Mouse (Mus musculus) stomach, embryonic 15.5 days (tissue): ENCODE data around the gene Cryba4. TPM values are rescaled to one million over a fixed set of nuclear protein-coding genes. Genes with fewer than 3 reads are reported as not detected.
A peak's percentile ranks its signal among the peaks of the same experiment; 100 is the strongest.

Experiments
- ATAC-seq: fragments of 200-750 bp; cut with Nextera tagmentation; 2 replicates; pipeline ENCODE4 v1.8.0; 2017; ENCODE audit warnings: low read depth, moderate number of reproducible peaks, moderate TSS enrichment; ENCODE audit not compliant: insufficient read depth, low FRiP score
- H3K27ac ChIP-seq: fragments of 300-500 bp; sonication (generic); 2 replicates; pipeline ENCODE4 v1.5.1; 2015; ENCODE audit warnings: mild to moderate bottlenecking, inconsistent platforms
- H3K27me3 ChIP-seq: fragments of 300-500 bp; sonication (generic); replicated peaks from 2 replicates; pipeline ENCODE4 v1.6.1; 2015; ENCODE audit warnings: inconsistent platforms
- H3K36me3 ChIP-seq: fragments of 300-500 bp; sonication (generic); 2 replicates; pipeline ENCODE4 v1.6.1; 2015; ENCODE audit warnings: inconsistent platforms
- H3K4me1 ChIP-seq: fragments of 300-500 bp; sonication (generic); 2 replicates; pipeline ENCODE4 v1.6.1; 2015; ENCODE audit warnings: inconsistent platforms
- H3K4me2 ChIP-seq: fragments of 300-500 bp; sonication (generic); 2 replicates; pipeline ENCODE4 v1.6.1; 2015; ENCODE audit warnings: mild to moderate bottlenecking, inconsistent platforms
- H3K4me3 ChIP-seq: fragments of 300-500 bp; sonication (generic); replicated peaks from 2 replicates; pipeline ENCODE4 v1.5.1; 2015; ENCODE audit warnings: inconsistent platforms
- H3K9ac ChIP-seq: fragments of 300-500 bp; sonication (generic); 2 replicates; pipeline ENCODE4 v1.6.1; 2015; ENCODE audit warnings: inconsistent platforms
- H3K9me3 ChIP-seq: fragments of 300-500 bp; sonication (generic); 2 replicates; pipeline ENCODE4 v1.6.1; 2016; ENCODE audit warnings: inconsistent platforms
- WGBS: fragments of 180-500 bp; shearing (Covaris S2); methylation state at CpG from one replicate; pipeline ENCODE4 v1.1.7; 2015; 5-methylcytosine and 5-hydroxymethylcytosine counted together
- polyA plus RNA-seq: library from polyadenylated mRNA; unstranded; fragments of >200 nt; fragmentation: Nextera tagmentation; extraction: Ambion mirVana; gene quantifications from 2 replicates; pipeline ENCODE4 v1.2.1, GENCODE M21; 2015

Cryba4 gene
- polyA plus RNA-seq, 1 experiment from 2014 or later: 1.7 TPM

DNA sequence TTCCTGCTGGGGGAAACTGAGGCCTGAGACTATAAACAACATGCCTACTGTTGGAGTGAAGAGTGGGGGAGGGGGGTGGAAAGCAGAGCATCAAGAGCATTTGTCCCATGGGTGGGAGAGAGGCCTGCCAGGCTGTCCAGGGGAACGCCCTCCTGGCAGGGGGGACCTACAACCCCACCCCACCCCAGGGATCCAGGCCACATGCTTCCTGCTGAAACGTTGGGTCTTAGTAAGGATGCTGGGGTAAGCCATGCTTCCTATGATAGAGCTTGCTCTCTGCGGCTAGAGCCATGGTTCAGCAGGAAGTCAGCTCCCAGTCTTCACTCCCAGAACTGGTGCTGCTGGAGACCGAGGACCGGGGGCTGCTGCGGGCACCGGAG, 31.9 kb upstream of the Cryba4 start:
- H3K4me3 ChIP-seq: no peak overlapping the region
- H3K27me3 ChIP-seq: no peaks in the 10 kb centered on the region
- no peaks in the 10 kb centered on the region for H3K36me3 ChIP-seq
- ATAC-seq: no peak
- 69% methylated on average over 7 of the region's 7 CpGs for WGBS
- H3K9ac ChIP-seq: no peak overlapping the region
- peaks cover 39% of the 10 kb centered on the region for H3K4me1 ChIP-seq
- peak overlapping the region; percentile 14; the same call in 1 of the 2 replicates for H3K27ac ChIP-seq
- no peaks in the 10 kb centered on the region for H3K9me3 ChIP-seq
- H3K4me2 ChIP-seq: no peak overlapping the region

DNA sequence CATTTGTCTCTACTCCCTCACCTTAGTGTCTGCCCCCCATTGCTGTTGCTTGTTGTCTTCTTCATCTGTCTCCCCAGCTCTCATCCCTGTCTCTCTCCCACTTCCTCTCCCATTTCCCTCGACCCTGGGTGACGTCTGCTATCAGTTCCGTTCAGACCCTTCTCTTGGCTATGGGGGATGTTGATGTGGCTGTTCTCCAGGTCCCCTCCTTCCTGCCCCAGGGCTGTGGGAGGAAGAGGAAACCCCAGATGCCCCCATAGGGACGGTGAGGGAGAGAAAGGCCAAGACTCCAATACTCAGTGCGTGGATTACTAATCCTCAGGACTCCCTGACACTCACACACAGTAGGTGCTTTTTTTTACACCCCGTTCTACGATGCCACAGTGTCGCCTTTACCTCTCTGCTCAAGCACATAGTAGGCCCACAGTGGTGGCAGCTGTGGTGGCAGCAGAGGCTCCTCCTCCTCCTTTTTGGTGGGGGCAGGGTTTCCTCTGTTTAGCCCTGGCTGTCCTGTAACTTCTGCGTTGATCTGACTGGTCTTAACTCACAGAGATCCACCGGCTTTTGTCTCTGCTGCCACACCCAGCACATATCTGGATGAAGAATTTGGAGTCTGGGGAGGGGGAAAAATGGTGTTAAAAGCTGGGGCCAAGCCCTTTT, 31.4 kb upstream of the Cryba4 start:
- peak overlapping the region; percentile 61; the same call in 1 of the 2 replicates for H3K27ac ChIP-seq
- no peak overlapping the region for H3K4me2 ChIP-seq
- H3K4me1 ChIP-seq: peaks cover 42% of the 10 kb centered on the region
- no peaks in the 10 kb centered on the region for H3K27me3 ChIP-seq
- no peak overlapping the region for H3K9ac ChIP-seq
- H3K9me3 ChIP-seq: no peaks in the 10 kb centered on the region
- 60% methylated on average over 10 of the region's 10 CpGs for WGBS
- H3K4me3 ChIP-seq: no peak overlapping the region
- ATAC-seq: no peak
- no peaks in the 10 kb centered on the region for H3K36me3 ChIP-seq

DNA sequence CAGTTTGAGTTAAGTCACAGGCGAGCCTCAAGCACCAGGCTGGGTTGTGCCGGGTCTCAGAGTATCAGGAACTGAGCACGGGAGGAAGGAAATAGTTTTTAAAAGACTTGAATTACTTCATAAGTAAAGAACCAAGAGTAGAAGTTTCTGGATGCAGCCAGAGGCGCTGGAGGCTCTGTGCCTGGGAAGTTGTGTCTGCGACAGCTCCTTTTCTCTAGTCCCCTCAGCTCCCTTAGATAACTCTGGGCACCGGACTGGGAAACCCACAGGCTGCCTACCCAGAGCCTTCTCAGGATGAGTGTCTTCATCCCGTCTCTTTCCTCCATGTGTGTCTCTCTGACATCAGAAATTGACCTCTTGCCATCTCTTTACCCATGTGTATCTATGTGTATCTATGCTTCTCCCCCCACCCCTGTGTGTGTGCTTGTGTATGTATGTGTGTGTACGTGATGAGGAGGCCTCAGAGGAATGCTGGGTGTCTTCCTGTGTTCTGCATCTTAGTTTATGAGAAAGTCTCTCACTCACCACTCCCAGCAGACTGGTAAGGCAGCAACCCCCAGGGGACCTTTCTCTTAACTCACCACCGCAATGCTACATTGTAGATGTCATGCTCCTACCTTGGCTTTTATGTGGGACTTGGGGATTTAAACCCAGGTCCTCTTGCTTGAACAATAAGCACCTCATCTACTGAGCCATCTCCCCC, 30.6 kb upstream of the Cryba4 start:
- Histone ChIP-seq H3K4me2 (peak overlapping the region; percentile 5; the same call in 1 of the 2 replicates), H3K4me3 (no peak overlapping the region), H3K36me3 (no peaks in the 10 kb centered on the region), H3K9ac (no peak overlapping the region), H3K27ac (peak overlapping the region; percentile 61; the same call in 1 of the 2 replicates), H3K27me3 (no peaks in the 10 kb centered on the region), H3K4me1 (peaks cover 41% of the 10 kb centered on the region), H3K9me3 (no peaks in the 10 kb centered on the region)
- no peak for ATAC-seq
- WGBS: 70% methylated on average over 9 of the region's 9 CpGs

- Histone ChIP-seq H3K9me3 (no peaks in the 10 kb centered on the region), H3K27ac (peak overlapping the region; percentile 61), H3K4me3 (no peak overlapping the region), H3K36me3 (no peaks in the 10 kb centered on the region), H3K9ac (no peak overlapping the region), H3K4me2 (no peak overlapping the region; the same call in 1 of the 2 replicates), H3K27me3 (no peaks in the 10 kb centered on the region), H3K4me1 (peaks cover 40% of the 10 kb centered on the region)
- ATAC-seq: no peak
- 58% methylated on average over 6 of the region's 6 CpGs for WGBS
Measured at GRCm38 (mm10) chr5:112282123-112282779, 29.9 kb upstream of the Cryba4 start.

- Histone ChIP-seq H3K27ac (no peak overlapping the region; the same call in 1 of the 2 replicates), H3K4me1 (peaks cover 39% of the 10 kb centered on the region)
- WGBS: 73% methylated on average over 4 of the region's 4 CpGs
Measured at GRCm38 (mm10) chr5:112281676-112282075, 29.4 kb upstream of the Cryba4 start.

DNA sequence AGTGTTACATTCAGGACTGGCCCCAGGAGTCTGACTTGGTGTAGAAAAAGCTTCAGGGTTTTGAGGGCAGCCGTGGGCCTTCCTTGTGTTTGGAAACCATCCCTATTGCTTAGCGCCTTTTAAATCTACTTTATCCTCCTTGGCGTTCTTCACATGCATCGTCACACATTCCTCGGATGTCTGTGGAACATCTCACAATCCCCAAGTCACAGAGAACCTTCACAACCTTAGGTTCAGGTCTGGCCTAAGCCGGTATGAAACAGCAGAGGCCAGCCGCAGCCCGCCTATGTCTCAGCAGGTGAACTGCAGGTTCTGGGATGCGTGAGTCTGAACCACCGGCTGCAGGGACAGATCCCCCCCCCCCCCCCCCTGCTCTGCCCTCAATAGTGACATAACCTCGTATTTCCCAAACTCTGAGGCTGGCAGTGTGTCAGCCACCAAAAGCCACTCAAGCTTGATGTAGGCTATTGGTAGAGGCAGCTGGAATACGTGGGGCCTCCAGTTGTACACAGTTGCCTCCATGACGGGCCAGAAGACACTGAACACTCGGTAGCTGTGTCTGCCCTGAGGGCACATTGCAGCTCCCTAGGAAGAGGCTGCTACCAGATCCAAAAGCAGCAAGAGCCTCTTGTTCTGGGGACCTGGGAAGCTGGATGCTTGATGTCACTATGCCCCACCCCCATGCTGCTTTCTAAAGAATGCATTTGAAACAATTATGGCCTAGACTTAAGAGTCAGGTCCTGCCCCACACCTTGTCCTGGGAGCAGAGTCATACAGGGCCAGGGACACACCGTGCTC, 28.7 kb upstream of the Cryba4 start:
- Histone ChIP-seq H3K27ac (0 out of 2 replicates have a peak overlapping the region, but pooled peaks have one; percentile 36), H3K4me3 (no peak overlapping the region), H3K9ac (no peak overlapping the region), H3K4me1 (peaks cover 39% of the 10 kb centered on the region), H3K36me3 (no peaks in the 10 kb centered on the region), H3K4me2 (no peak overlapping the region), H3K9me3 (no peaks in the 10 kb centered on the region), H3K27me3 (no peaks in the 10 kb centered on the region)
- ATAC-seq: no peak
- whole genome bisulfite sequencing: 68% methylated on average over 15 of the region's 15 CpGs

More at GRCm38 (mm10) chr5:112281676-112282075, 29.4 kb upstream of the Cryba4 start:
- no peaks in the 10 kb centered on the region for H3K27me3 ChIP-seq
- H3K9me3 ChIP-seq: no peaks in the 10 kb centered on the region
- no peak overlapping the region for H3K9ac ChIP-seq
- H3K36me3 ChIP-seq: no peaks in the 10 kb centered on the region
- no peak overlapping the region for H3K4me2 ChIP-seq
- H3K4me3 ChIP-seq: no peak overlapping the region
- no peak for ATAC-seq

- 0 out of 2 replicates have a peak overlapping the region, but pooled peaks have one; percentile 22 for H3K27ac ChIP-seq
- H3K9me3 ChIP-seq: no peaks in the 10 kb centered on the region
- no peaks in the 10 kb centered on the region for H3K27me3 ChIP-seq
- no peak overlapping the region for H3K4me2 ChIP-seq
- no peak for ATAC-seq
- H3K4me1 ChIP-seq: peaks cover 39% of the 10 kb centered on the region
- H3K9ac ChIP-seq: no peak overlapping the region
- no peaks in the 10 kb centered on the region for H3K36me3 ChIP-seq
- 76% methylated on average over 7 of the region's 7 CpGs for WGBS
- H3K4me3 ChIP-seq: no peak overlapping the region
Measured at GRCm38 (mm10) chr5:112280151-112280550, 27.8 kb upstream of the Cryba4 start.

DNA sequence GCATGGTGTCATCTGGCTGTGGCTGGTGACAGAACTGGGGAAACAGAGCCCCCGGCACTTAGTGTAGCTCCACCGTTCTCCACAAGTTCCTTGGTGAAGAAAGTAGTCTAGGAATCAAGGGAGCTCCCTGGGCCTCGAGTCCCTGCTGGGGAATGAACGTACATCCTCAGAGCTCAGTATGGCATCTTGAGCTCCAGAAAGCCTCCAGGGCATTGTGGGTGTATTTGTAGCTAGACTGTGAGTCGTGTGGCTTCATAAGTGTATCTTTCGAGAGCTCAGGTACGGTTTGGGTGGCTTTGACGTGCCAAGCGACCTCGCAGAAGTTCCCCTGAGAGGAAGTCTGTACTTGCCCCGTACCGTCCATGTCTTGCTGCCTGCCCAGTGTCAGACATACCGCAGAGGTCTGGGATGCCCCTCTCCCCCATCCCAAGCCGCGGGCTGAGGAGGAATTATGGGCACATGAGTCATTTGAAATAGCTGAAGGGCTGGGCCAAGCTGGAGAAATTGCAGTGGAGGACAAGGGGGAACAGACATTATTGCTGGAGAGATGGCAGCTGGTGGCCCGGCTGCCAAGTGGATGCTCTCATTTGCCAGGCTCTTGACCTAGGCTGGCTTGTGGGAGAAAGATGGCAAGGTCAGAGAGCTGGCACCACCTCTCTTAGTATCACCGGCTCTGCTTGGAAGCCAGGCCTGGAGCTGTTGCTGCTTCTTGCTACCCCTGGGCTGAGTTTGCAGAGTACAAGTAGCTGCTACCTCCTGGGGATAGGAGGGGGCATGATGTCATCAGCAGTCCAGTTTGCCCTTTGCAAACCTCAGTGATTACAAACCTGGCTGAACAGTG, 27.1 kb upstream of the Cryba4 start:
- Histone ChIP-seq H3K4me2 (0 out of 2 replicates have a peak overlapping the region, but pooled peaks have one; percentile 26), H3K36me3 (no peaks in the 10 kb centered on the region), H3K9ac (no peak overlapping the region), H3K9me3 (no peaks in the 10 kb centered on the region), H3K4me3 (no peak overlapping the region; the same call in 1 of the 2 replicates), H3K27me3 (no peaks in the 10 kb centered on the region), H3K4me1 (peaks cover 38% of the 10 kb centered on the region), H3K27ac (0 out of 2 replicates have a peak overlapping the region, but pooled peaks have one; percentile 22)
- ATAC-seq: no peak
- 77% methylated on average over 17 of the region's 17 CpGs for WGBS

DNA sequence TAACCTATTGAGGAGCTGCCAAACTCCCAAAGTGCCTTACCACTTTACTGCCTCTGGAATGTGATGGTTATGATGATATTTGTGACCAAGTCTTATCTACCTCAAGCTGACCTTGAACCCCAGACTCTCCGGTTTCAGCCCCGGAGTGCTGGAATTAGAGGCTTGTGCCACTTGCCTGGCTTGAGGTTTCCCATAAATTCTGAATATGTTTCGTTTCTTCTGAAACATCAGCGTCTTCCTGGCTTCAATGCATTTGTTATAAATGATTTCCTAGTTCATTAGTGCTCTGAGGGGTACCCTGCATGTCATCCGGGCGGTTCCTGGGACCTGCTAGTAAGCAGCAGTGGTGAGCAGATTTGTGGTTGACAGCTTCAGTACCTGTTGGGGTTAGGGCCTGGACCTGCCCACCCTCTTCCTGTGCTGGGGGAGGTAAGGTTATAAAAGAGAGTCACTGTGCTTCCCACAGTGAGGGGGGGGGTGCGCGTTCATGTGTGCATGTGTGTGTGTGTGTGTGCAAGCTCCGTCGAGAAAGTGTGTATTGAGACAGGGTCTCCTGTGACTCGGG, 25.7 kb upstream of the Cryba4 start:
- H3K36me3 ChIP-seq: no peaks in the 10 kb centered on the region
- H3K9ac ChIP-seq: no peak overlapping the region
- peaks cover 29% of the 10 kb centered on the region for H3K4me1 ChIP-seq
- WGBS: 74% methylated on average over 11 of the region's 11 CpGs
- no peaks in the 10 kb centered on the region for H3K27me3 ChIP-seq
- peak overlapping the region; percentile 79; the same call in 1 of the 2 replicates for H3K4me3 ChIP-seq
- no peak for ATAC-seq
- H3K4me2 ChIP-seq: peak overlapping the region; percentile 87
- no peak overlapping the region for H3K27ac ChIP-seq
- H3K9me3 ChIP-seq: no peaks in the 10 kb centered on the region

DNA sequence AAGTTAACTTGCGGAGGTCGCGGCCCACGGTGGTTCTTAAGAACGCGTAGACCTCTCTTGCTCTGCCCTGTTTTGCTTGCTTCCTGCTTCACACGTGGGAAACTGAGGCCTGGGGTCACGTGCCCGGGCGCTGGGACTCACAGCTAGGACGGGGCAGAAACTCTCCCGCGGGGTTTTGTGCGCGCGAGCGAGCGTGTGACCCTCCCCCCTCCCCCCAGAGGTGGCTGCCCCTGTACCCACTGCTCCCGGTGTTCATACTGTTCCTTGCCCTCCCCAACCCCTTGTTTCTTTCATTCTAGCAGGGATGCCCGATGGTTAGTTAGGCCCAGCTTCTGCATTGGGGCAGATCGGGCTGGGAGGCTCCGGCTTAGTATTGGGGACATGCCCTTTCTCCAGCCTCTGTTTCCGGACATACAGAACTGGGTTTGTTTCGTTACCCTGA, 24.6 kb upstream of the Cryba4 start:
- H3K4me2 ChIP-seq: peak overlapping the region; percentile 87
- H3K27me3 ChIP-seq: no peaks in the 10 kb centered on the region
- WGBS: under 1% methylated on average over 24 of the region's 24 CpGs
- peak overlapping the region; percentile 75 for H3K27ac ChIP-seq
- no peaks in the 10 kb centered on the region for H3K9me3 ChIP-seq
- peak overlapping the region; percentile 79 for H3K4me3 ChIP-seq
- no peaks in the 10 kb centered on the region for H3K36me3 ChIP-seq
- H3K9ac ChIP-seq: peak overlapping the region; percentile 60
- peaks cover 21% of the 10 kb centered on the region for H3K4me1 ChIP-seq
- ATAC-seq: no peak
